Mouse (Mus musculus): ENCODE data around the gene Amigo3. TPM values are rescaled to one million over a fixed set of nuclear protein-coding genes. Genes with fewer than 3 reads are reported as not detected.

Amigo3 gene
- total RNA-seq, 2 experiments from 2014 or later: 2.7 to 3.4 TPM

DNA sequence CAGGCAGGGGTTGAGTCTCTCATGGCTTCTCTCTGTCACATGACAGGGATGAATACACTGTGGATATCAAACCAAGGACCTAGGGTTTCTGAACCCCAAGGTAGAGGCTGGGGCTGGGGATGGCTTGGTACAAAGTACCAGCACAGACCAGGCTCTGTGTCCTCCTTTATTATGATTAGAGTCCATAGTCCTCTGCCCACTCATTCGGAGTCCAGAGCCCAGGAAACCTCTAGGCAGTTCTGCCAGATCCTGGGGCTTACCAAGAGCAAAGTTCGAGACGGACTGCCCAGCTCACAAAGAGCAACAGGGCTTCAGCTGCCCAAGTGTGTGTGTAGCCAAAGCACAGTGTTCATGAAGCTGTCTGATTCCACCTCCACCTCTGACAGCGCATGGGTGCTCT lies 32.3 kb downstream of the Amigo3 start:
- no peak for DNase-seq

DNA sequence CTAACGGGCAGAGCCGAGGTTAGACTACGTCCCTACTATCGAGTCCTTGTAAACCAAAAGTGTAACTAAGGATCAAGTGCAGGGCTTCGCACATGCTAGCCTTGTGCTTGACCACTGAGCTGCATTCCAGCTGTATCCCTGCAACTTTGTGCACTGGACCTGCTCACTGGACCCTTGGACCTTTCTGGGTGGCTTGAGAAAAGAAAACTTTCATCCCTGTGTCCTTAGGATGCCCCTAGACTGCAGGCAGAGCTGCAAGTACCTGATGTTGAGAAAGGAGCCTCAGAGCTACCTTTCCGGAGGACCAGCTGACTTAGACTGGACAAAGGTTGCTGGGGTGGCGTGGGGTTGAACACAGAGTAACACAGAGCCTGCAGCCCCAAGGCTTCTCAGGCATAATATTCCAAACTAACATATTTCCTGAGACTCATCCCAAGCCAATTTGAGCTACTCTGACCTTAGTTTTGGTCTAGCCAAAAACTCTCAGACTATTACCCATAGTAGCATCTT lies 37.7 kb downstream of the Amigo3 start:
- DNase-seq: no peak

DNA sequence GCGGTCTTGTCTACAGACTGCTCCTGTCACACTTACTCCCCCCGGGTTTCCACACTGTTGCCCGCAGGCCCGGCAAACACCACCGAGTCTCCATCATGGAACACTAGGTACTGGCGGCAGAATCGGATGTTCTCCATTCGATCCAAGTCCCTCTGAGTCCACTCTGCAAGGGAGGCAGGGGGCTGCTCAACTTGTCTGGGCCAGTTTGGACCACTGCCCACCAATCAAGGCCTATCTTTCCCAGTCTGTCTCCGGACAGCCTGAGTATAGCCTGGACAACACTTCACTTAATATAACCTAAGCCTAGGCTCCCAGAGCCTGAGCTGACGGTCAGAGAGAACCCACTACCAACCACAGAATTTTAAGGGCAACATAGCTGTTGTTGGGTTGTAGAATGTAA lies 40.6 kb downstream of the Amigo3 start:
- DNase-seq: no peak

- peak; percentile 98 for DNase-seq
Measured at GRCm38 (mm10) chr9:108094184-108094941, 41.4 kb downstream of the Amigo3 start, which contains the start of gene Apeh. Gene Apeh, minus strand, starts transcription at chr9:108094606.

DNA sequence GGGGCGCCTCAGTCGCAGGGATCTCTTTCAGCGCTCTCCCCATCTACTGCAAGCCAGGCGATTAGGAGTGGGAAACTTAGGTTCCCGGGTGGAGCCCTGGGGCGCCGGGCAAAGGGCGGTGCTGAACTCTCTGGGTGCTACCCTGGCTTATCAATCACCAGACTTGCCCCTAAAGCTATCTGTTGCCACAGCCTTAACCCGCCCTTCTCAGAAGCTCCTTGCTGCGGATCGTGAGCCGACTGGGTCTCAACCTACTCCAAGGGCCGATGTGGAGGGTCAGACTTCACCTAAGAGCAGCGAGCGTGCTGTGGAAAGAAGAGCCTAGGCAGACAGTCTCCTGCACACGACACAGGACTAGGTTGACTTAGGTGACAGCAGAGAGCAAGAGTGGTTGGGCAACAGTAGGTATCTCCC lies 42.0 kb downstream of the Amigo3 start:
- DNase-seq: peak; percentile 56

DNA sequence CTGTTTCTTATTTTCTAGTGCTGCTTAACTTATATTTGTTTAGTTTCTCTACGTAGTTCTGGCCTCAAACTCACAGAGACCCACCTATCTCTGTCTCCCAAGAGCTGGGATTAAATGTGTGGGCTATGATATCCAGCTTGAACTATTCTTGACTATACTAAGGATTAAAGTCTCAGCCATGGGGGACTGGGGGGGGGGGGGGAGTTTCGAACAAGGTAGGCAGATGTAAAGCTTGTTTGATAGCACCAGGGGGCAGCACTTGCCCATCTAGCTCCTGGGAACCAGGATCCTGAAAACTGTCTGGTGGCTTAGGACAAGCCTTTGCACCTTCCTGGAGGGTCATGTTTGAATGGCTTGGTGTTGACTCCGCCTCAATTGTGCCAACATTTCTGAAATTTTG lies 42.6 kb downstream of the Amigo3 start:
- peak; percentile 78 for DNase-seq

DNA sequence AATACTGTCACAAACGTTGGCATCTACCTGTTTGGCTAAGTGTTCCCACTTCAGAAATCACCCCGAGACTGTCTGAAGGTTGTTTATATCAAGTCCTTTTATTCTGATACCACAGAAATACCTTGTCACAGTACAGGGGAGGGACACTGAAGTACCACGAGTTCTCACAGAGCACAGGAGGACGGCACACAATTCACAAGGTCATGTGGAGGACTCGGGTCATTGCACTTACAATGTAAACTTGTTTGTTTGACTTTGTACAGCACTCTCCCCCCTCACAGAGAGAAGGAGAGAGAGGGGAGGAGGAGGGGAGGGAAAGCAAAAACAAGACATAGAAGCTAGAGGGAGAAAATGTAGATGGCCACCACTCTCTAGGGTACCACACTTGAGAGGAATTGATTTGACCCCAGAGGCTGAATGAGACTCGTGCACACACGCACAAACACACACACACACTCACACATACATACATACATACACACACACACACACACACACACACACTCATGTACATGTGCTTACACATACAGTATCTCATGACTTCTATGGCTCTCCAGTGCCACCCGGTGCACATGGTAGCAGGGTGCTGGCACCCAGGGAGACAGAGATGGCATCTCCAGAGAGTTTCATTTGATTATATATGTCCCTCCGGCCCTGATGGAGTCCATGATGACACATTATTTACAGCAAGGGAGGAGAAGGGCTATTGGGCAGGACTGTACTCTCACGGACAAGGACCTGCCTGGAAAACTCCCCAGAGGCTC lies 43.2 kb downstream of the Amigo3 start:
- no peak for DNase-seq

DNA sequence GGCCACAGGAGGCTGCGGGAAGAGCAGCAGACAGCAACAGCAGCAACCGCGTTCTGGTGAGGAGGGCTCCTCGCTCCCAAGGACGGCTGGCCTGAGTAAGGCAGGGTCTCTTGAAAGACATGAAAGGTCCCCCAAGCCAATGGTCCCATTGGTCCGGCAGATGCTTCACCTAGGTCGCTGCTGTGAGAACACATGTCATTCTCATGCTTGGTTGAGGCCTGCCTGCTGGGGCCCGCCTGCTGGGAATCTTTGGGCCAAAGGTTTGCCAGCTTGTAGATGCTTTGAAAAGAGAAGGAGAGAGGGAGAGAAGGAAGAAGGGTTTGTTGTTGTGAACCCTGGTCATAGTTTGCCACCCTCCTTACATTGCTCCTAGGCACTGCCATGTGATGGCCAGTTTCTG lies 46.7 kb downstream of the Amigo3 start:
- DNase-seq: no peak

GRCm38 (mm10) chr9:108104766-108105548 lies 52.0 kb downstream of the Amigo3 start:
- DNase-seq: no peak

Small RNAs within 50 kb of the gene (microRNA-seq; reads per million reads assigned to microRNA genes)
- not detected for gene Gm47303
- gene Mir7088: not detected

Other genes starting within 250 kb of the Amigo3 start
- gene Rbm6, start 179.9 kb upstream of the Amigo3 start, total RNA-seq (2021): 10 to 100 TPM; 35.9 to 56.7 TPM
- gene Mon1a, start 165.0 kb upstream of the Amigo3 start, total RNA-seq (2021): 10 to 100 TPM; 11.1 to 13.1 TPM
- 1 to 10 TPM; 5.6 to 8.5 TPM for gene Mst1r, start 146.3 kb upstream of the Amigo3 start, total RNA-seq (2021)
- gene Actl11, start 124.7 kb upstream of the Amigo3 start, total RNA-seq (2021): not detected
- 1 to 10 TPM; 1.6 to 2.7 TPM for gene Camkv, start 117.5 kb upstream of the Amigo3 start, total RNA-seq (2021)
- gene Traip, start 103.0 kb upstream of the Amigo3 start, total RNA-seq (2021): 1 to 10 TPM; 5.1 to 7.4 TPM
- 10 to 100 TPM; 19.0 to 22.5 TPM for gene Uba7, start 77.7 kb upstream of the Amigo3 start, total RNA-seq (2021)
- gene Gm20661, start 70.1 kb upstream of the Amigo3 start, total RNA-seq (2021): under 1 TPM; 0.48 to 0.85 TPM
- 10 to 100 TPM; 18.6 to 18.7 TPM for gene Inka1, start 67.3 kb upstream of the Amigo3 start, total RNA-seq (2021)
- gene Cdhr4, start 60.7 kb upstream of the Amigo3 start, total RNA-seq (2021): 1 to 10 TPM; 1.7 to 2.6 TPM
- 1 to 10 TPM; 1.1 to 1.6 TPM for gene Gm20662, start 56.8 kb upstream of the Amigo3 start, total RNA-seq (2021)
- gene Ip6k1, start 50.7 kb upstream of the Amigo3 start, total RNA-seq (2021): 10 to 100 TPM; 88.7 to 97.3 TPM
- 10 to 100 TPM; 18.5 to 21.0 TPM for gene Gmppb, start 3.9 kb upstream of the Amigo3 start, total RNA-seq (2021)
- 10 to 100 TPM; 12.8 to 28.1 TPM for gene Mst1, start 27.3 kb downstream of the Amigo3 start, total RNA-seq (2021)
- 10 to 100 TPM; 54.3 to 71.9 TPM for gene Rnf123, start 30.2 kb downstream of the Amigo3 start, total RNA-seq (2021)
- 10 to 100 TPM; 72.2 to 81.8 TPM for gene Apeh, start 41.4 kb downstream of the Amigo3 start, total RNA-seq (2021)
- 1 to 10 TPM; 1.7 to 2.7 TPM for gene Bsn, start 137.2 kb downstream of the Amigo3 start, total RNA-seq (2021)
- gene Dag1, start 210.8 kb downstream of the Amigo3 start, total RNA-seq (2021): 100 to 1,000 TPM; 168 to 192 TPM
- gene Nicn1, start 237.3 kb downstream of the Amigo3 start, total RNA-seq (2021): 10 to 100 TPM; 20.2 to 28.6 TPM
- gene Amt, start 243.7 kb downstream of the Amigo3 start, total RNA-seq (2021): 10 to 100 TPM in 1 of 2 experiments, 1 to 10 TPM in 1; 9.3 to 14.7 TPM